Comparison of ENCODE assay signal across 8 mouse cellular contexts in genomic region chr6:55451771-55452371, GRCm38 (mm10). TPM values are rescaled to one million over a fixed set of nuclear protein-coding genes. Genes with fewer than 3 reads are reported as not detected.
DNase-seq lines count a peak whose midpoint lies in the region; ATAC-seq lines count a peak whose summit lies in the region.

Adcyap1r1 (plus strand) TSS chr6:55451978.

- peak; percentile 41 for DNase-seq in gastrocnemius, postnatal 10 days
- DNase-seq in gastrocnemius, adult 8-10 months (ENCODE audit: low spot score in 2 of 2): no peak
- DNase-seq in cerebellum, adult 11-12 months: peak; percentile 79
- peak; percentile 82 for DNase-seq in retina, postnatal 1 day

- peak; percentile 89 for ATAC-seq in forebrain, embryonic 15.5 days (replicated peaks)
- ATAC-seq in hindbrain, embryonic 15.5 days (ENCODE audit: low FRiP score, low read depth): peak; percentile 90
- ATAC-seq in limb, embryonic 13.5 days (ENCODE audit: low FRiP score, low read depth): peak; percentile 89
- ATAC-seq in erythroid progenitor cell, adult 5-6 weeks (replicated peaks; ENCODE audit: low FRiP score, poor library complexity, severe bottlenecking): no peak

- WGBS in forebrain, embryonic 15.5 days: 1% methylated on average over 58 of the region's 58 CpGs
- WGBS in hindbrain, embryonic 15.5 days: under 1% methylated on average over 54 of the region's 58 CpGs
- under 1% methylated on average over 57 of the region's 58 CpGs for WGBS in limb, embryonic 13.5 days

- peak within 1 kb of the TSS; percentile 75 for H3K9ac ChIP-seq in forebrain, embryonic 15.5 days (replicated peaks)
- peak within 1 kb of the TSS; percentile 96 for H3K9ac ChIP-seq in hindbrain, embryonic 15.5 days
- H3K9ac ChIP-seq in limb, embryonic 13.5 days: peak within 1 kb of the TSS; percentile 65

- H3K36me3 ChIP-seq in forebrain, embryonic 15.5 days: no peaks in the 10 kb centered on the region
- H3K36me3 ChIP-seq in hindbrain, embryonic 15.5 days: no peaks in the 10 kb centered on the region; the same call in 1 of the 2 replicates
- no peaks in the 10 kb centered on the region for H3K36me3 ChIP-seq in limb, embryonic 13.5 days

- H3K4me1 ChIP-seq in forebrain, embryonic 15.5 days: peaks cover 60% of the 10 kb centered on the region
- peaks cover 50% of the 10 kb centered on the region for H3K4me1 ChIP-seq in hindbrain, embryonic 15.5 days (replicated peaks)
- H3K4me1 ChIP-seq in limb, embryonic 13.5 days: peaks cover 9% of the 10 kb centered on the region

- H3K27me3 ChIP-seq in forebrain, embryonic 15.5 days: no peaks in the 10 kb centered on the region
- H3K27me3 ChIP-seq in hindbrain, embryonic 15.5 days: no peaks in the 10 kb centered on the region
- peaks cover 85% of the 10 kb centered on the region for H3K27me3 ChIP-seq in limb, embryonic 13.5 days

- peak within 1 kb of the TSS; percentile 88 for H3K27ac ChIP-seq in forebrain, embryonic 15.5 days (replicated peaks)
- peak within 1 kb of the TSS; percentile 93 for H3K27ac ChIP-seq in hindbrain, embryonic 15.5 days (replicated peaks)
- no peak within 1 kb of the TSS for H3K27ac ChIP-seq in limb, embryonic 13.5 days

- no peaks in the 10 kb centered on the region for H3K9me3 ChIP-seq in forebrain, embryonic 15.5 days
- H3K9me3 ChIP-seq in hindbrain, embryonic 15.5 days: no peaks in the 10 kb centered on the region
- no peaks in the 10 kb centered on the region for H3K9me3 ChIP-seq in limb, embryonic 13.5 days

- peak within 1 kb of the TSS; percentile 63 for H3K4me3 ChIP-seq in forebrain, embryonic 15.5 days
- H3K4me3 ChIP-seq in hindbrain, embryonic 15.5 days: peak within 1 kb of the TSS; percentile 73
- peak within 1 kb of the TSS; percentile 53 for H3K4me3 ChIP-seq in limb, embryonic 13.5 days

- peak within 1 kb of the TSS; percentile 78 for H3K4me2 ChIP-seq in forebrain, embryonic 15.5 days (replicated peaks)
- peak within 1 kb of the TSS; percentile 71 for H3K4me2 ChIP-seq in hindbrain, embryonic 15.5 days
- H3K4me2 ChIP-seq in limb, embryonic 13.5 days (replicated peaks): peak within 1 kb of the TSS; percentile 97

RNA-seq across cellular contexts. Expression of gene Adcyap1r1, which starts in this region (rescaled TPM):
- 1 to 10 TPM; 4.1 to 7.5 TPM for total RNA-seq in gastrocnemius, postnatal 10 days (2021)
- 1 to 10 TPM in 2 of 4 experiments, under 1 TPM in 2; 0.53 to 1.3 (median 0.90) TPM for total RNA-seq in gastrocnemius, adult 8-10 months (2022)
- 31.5 and 32.1 TPM in 2 replicates for polyA plus RNA-seq in forebrain, embryonic 15.5 days (2015; fragmentation: Nextera tagmentation; extraction: Ambion mirVana)
- 60.0 and 64.1 TPM in 2 replicates for polyA plus RNA-seq in hindbrain, embryonic 15.5 days (2015; fragmentation: Nextera tagmentation; extraction: Ambion mirVana)
- 1.4 TPM in 2 replicates for polyA plus RNA-seq in limb, embryonic 13.5 days (2015; fragmentation: Nextera tagmentation; extraction: Ambion mirVana)
- not detected in 2 replicates for total RNA-seq in erythroid progenitor cell, adult 5-6 weeks (2015; ENCODE audit: low replicate concordance)
- 0.26 TPM in 1 of 2 replicates, not detected in the other for total RNA-seq in erythroid progenitor cell, adult 5-6 weeks (2017; ENCODE audit: low replicate concordance)

Comparison
In these comparisons a context has a peak if more than half of its experiments do, and no peak if none do; other contexts are left out.
1. RNA of gene Adcyap1r1 (polyA plus RNA-seq): 60.0 to 64.1 TPM in hindbrain, embryonic 15.5 days and 31.5 to 32.1 TPM in forebrain, embryonic 15.5 days; 1.4 TPM in limb, embryonic 13.5 days; every median in the first group is over 10 times any median in the second.
2. DNase-seq: peak in gastrocnemius, postnatal 10 days (single experiment), cerebellum, adult 11-12 months (single experiment) and retina, postnatal 1 day (single experiment); none in gastrocnemius, adult 8-10 months (0 of 2).
3. Peak in every context shown above with its lines, with median percentiles within 50 percentile points of each other: H3K4me2 ChIP-seq, H3K4me3 ChIP-seq and H3K9ac ChIP-seq.